Mouse (Mus musculus): ENCODE measurements around the gene Slc23a4.

Slc23a4 gene

DNA sequence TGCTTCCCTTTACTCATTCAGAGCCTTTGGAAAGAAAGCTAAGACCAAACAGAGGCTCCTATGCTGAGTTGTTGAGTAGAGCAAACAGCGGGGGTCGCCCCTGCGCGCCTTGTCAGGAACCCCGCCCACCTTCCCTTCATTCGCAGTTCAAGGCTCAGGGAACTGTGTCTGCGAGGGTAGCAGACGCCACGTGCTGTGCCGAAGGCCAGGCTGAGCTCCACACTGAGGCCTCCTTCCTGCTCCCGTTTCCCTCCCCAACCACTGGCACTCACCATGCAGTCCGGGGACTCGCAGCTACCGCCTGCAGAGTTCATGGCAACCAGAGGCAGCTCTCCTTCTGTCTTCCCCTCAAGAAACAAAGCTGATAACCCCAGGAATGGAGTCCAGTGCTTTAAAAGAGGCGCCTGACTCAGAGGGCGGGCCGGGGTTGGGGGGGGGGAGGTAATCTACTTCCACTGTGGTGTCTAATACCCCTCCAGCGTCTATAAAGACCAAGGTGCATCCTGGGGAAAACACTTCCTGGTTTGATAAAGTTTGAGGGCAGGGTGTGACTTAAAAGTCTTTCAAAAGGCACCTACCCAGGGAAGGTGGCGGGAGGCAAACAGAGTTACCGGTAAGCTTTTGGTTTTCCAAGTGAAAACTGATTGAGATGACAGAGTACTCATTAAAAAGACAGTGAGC is at the start of gene Slc23a4:
Gene Slc23a4 (minus strand): TSS at position 324 of the 681 bp plus-strand sequence.
- no peak for DNase-seq

- DNase-seq: no peak
Measured at GRCm38 (mm10) chr6:35033341-35033740, 45.1 kb upstream of the Slc23a4 start.

DNA sequence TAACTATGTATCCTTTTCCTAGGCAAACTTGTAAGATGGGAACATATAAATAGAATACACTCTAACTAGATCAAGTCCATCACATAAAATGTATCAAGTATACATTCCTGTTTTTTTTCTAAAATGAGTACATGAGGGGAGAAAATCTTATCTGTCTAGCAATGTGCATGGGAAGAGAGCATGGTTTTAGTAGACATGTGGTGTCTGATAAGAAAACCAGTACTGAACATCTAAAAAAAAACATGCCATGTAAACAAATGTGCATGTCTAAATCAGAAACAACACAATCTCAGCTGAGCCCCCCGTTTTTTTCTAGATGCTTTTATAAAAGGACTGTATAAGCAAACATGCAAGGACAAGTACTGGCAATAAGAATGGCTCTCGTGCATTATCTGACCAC is 44.5 kb upstream of the Slc23a4 start:
- no peak for DNase-seq

GRCm38 (mm10) chr6:35030811-35031210 is 42.6 kb upstream of the Slc23a4 start:
- no peak for DNase-seq

DNA sequence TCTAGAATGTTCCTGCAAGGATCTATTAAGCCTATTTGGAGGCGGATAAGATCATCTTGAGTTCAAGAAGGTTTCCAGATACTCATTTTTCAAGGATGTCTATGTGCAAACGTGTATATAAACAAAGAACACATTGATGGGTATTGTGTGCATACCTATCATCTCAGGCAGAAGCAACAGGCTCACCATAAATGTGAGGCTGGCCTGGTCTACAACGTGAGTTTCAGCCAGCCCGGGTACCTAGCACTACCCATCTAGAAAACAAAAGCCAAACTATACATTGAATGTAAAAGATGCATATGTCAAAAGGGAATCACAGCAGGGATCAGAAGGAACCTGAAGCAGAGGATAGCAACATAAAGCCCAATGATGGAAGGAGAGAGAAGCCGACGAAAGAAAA is 42.0 kb upstream of the Slc23a4 start:
- no peak for DNase-seq

DNA sequence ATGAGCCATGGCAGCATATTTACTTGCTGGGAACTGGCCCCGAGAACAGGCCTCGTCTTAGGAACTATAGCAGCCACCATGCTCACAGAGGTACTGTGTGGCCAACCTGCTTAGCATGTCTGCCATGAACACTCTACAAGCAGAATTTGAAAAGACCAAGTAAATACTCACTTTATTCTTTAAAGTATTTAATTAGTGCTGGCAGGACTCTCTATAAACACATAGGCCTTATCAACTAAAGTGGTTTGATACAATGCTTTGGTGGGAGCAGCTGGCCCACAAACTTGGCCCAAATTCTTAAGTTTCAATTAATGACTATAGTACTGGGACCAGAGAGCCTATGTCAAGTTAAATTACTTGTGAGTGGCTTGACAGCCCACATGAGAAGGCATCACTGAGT is 39.8 kb upstream of the Slc23a4 start:
- no peak for DNase-seq

- peak; percentile 32 for DNase-seq
Measured at GRCm38 (mm10) chr6:35027257-35027656, 39.1 kb upstream of the Slc23a4 start.

- DNase-seq: no peak
Measured at GRCm38 (mm10) chr6:35016624-35017023, 28.4 kb upstream of the Slc23a4 start.

DNA sequence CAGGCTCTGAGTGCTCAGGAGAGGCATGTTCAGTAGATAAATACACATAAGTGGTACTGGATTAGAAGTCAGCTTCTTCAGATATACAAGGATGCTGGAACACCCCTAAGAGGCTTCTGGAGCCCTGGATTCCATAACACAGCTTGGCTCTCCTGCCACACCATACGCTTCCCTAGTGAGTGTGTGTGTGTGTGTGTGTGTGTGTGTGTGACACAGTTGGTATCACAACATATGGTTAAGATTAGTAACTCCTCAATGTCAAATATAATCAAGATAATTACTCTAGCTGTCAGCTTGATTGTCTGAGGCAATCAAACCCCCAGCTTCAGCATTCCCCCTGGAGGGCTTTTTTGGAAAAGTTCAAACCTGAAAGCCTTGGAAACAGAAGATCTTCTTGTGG is 23.7 kb upstream of the Slc23a4 start:
- no peak for DNase-seq

DNA sequence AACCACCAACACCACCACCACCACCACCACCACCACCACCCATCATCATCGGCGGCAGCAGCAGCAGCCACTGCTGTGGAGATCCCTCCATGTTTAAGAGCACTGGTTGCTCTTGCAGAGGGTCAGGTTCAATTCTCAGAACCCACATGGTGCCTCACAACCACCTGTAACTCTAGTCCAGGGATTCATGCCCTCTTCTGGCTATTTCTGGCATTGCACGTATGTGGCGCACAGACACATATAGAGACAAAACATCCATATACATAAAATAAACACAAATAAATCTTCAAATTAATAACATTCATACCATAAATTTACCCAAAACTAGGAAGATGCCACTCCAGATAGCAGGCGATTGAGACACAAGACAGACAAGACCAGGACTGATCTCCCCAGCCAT is 22.5 kb upstream of the Slc23a4 start:
- no peak for DNase-seq

DNA sequence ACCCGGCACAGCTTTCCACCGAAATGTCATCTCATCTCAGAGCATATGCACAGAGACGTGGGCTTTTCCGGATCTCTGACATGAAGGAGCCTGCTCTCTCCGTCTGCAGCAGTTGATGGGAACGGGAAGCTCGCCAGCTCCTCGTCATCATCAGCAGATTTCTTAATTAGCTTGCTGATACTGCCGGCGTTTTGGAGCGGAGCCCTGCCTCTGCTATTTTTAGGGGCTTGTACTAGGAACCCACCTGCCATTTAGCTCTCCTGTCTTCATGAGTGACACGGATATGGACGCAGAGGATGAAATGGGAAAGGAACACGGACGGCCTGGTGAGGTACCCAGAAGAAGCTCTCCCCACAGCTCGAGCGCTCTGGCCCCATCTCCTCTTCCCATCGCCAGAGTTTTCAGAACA is 14.1 kb upstream of the Slc23a4 start:
- DNase-seq: peak; percentile 53

- peak; percentile 16 for DNase-seq
Measured at GRCm38 (mm10) chr6:34999101-34999500, 10.9 kb upstream of the Slc23a4 start.

GRCm38 (mm10) chr6:34996496-34996895 is 8.3 kb upstream of the Slc23a4 start:
- DNase-seq: no peak

- DNase-seq: peak; percentile 67
Measured at GRCm38 (mm10) chr6:34995265-34995681, 7.1 kb upstream of the Slc23a4 start.

DNA sequence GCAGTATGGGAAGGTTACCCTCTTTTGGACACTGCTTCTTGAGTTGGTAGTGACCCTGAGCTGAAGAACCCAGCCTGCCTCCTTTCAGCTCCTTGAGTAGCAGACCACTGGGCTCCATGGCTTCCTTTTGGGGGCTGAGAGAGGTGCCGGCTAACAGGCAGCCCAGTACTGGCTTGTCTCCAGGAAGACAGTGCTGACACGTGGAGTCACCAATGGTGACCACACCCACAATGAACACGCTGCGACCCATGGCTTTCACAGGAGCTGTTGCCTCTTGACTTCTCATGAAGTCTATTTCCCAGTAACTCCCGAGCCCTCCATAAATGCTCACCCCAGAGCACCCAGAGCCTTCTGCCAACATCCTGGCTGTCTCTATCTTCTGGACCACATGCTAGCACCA is 6.5 kb upstream of the Slc23a4 start:
- no peak for DNase-seq

DNA sequence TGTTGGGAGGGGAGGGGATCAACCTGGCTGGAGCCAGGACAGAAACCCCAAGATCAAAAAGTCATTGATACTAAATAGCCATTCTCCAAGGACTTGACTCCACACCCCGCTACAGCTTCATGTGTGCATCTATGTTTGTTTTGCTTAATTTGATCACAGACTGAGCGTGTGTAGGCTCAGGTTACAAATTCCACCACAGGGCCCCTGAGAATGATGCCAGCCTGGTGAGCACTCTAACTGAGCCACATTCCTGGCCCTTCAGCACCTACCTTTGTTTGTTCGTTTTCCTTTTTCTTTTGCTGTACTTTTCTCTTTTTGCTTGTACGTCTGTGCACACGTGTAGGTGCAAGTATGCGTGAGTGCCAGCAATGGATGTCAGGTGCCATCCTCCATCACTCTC is 1.1 kb upstream of the Slc23a4 start:
- no peak for DNase-seq

- no peak for DNase-seq
Measured at GRCm38 (mm10) chr6:34987085-34987645, 1.0 kb downstream of the Slc23a4 start.

DNA sequence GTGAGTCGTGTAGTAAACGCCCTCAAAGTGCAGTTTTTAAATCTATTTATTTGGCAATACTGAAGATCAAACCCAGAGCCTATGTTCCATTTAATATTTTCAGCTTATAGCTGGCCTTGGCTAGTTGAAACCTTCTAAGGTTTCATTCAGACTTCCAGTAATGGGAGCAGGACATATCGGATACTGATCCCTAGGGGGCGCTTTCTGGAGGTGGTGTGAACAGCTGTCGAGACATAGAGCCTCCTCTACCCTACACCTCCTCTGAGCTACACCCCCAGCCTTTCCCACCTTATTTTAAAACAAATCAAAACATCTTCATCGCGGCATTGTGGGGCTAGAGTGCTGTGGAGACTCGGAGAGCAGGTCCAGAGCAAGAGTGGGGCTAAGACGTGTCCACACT is 7.5 kb downstream of the Slc23a4 start:
- DNase-seq: no peak

DNA sequence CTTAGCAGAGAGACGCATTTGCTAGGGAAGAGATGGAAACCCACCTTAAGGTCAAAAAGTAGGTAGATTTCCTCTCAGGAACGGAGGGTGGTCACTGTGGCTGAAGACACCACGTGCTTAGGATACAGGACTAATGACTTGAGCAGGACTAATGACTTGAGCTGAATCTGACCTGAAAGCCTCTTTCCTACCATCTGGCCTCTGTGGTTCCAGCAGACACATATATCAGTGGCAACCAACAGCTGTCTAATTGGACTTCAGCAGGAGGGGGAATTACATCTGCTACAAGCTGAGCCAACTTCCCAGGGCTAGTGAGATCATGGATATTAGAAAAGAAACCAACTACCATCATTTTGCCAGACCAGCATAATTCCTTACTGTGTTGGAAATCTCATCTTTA is 8.9 kb downstream of the Slc23a4 start:
- no peak for DNase-seq

GRCm38 (mm10) chr6:34971181-34971580 is 17.0 kb downstream of the Slc23a4 start:
- DNase-seq: no peak

DNA sequence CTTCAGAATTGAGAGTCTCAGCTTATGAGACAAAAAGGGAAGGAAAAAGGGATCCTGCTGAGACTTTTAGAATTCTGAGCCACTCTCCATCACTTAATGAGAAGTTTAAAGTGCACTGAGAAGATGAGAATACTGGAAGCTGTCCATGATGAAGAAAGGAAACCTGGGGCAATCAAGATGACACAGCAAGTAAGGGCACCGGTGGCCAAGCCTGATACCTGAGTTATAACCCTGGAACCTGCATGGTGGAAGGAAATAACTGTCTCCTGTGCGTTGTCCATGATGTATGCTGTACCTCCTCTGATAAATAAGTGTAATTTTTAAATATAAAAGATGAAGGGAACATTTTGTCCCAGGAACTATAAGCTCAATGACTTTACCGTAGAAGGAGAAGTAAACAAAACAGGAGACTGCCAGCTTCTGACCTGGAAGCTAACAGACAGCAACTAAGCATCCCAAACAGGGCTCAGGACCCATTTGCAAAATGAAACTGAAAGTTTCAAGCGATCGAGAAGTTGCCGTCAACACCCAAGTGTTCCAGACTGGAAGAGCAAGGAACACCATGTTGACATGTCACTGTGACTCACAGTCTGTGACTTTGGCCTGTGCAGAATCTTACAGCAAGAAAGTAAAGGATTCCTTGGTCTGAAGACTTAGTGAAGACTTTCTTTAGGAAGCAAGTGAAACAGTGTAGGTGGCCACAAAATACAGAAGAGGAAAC is 22.2 kb downstream of the Slc23a4 start:
- DNase-seq: no peak

DNA sequence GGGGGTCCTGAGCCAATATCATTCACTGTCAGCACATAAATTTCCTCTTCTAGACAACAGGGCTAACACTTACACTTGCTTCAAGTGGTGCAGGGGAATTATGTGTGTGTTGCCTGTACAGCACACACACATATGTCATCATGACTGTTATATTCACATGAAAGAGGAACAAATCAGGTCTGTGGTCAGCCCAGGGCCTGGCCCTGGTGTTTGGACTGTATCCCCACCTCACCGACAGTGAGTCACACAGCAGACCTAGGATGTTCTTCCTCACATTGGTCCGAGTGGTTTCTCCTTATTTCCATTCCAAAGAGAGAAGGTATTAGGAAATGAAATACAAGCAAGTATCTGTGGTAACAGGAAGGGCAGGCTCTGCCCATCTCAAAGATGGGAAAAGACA is 23.7 kb downstream of the Slc23a4 start:
- DNase-seq: no peak

DNA sequence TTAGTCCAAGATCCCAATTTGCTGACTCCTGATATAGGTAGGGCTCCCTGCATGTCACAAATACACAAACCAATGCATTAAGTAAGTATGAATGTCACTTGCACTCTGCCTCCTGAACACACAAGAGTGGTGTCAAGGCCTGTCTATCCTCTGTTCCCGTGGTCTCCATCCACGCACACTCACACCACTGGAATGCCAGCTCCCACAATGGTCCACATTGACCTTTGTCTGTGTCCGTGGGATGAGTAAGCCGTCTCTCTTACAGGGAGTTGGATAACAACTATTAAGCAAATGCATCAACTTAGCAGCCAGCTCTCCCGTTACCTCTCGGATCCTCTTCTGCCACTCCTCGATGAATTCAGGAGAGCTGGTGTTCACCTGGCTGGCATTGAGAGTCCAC is 29.1 kb downstream of the Slc23a4 start:
- DNase-seq: no peak

- no peak for DNase-seq
Measured at GRCm38 (mm10) chr6:34955862-34956241, 32.4 kb downstream of the Slc23a4 start.
